Mouse (Mus musculus): Measurements from ENCODE around the gene Hexim2.

Gene Hexim2

DNA sequence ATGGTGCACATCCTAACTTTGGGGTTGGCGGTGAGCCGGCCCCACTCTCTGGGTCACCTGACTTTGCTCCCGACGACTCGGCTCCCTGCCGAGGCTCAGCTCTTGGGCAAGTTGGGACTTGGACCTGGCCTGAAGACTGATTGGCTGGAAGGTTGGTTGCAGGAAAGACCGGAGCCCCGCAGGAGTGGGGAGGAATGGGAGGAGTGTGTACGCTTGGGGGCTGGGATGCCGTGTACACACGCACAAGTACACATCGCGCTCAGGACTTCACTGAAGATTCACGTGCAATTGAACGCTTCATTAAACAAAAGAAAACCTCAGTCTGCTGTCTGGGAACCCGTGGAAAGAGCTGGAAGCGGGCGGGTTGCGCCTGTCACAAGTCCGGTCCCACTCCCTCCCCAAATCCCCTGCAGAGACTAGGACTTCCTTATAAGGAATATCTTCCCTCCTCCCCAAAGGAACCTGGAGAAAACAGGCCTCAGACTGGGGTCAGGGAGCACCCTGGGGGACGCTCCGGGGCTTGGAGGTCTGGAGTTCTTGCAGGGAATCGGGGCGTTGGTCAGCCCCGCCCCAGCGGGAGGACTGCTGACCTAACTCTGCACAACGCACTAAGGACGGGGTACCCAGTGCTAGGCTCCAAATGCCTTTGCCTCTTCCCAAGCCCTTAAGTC is 20.2 kb upstream of the Hexim2 start:
- no peak for DNase-seq (ENCODE audit: low spot score in 2 of 2)

DNA sequence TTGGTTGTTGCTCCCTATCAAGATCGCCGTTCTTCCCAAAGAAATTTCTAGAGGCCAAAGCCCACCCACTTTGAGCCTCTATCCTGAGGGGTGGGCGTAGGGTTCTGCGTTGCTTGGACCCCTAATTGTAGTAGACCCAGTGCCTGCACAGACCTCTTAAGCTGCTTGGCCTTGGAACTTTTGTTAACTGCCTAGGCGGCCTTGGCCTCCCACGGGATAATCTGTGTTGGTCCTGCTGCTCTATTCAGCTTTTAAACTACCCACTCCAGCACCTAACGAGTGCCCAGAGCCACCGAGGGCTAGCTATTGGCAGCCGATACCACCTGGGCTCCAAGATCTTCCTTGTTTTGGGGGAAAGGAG is 19.7 kb upstream of the Hexim2 start:
- DNase-seq (ENCODE audit: low spot score in 2 of 2): no peak

DNA sequence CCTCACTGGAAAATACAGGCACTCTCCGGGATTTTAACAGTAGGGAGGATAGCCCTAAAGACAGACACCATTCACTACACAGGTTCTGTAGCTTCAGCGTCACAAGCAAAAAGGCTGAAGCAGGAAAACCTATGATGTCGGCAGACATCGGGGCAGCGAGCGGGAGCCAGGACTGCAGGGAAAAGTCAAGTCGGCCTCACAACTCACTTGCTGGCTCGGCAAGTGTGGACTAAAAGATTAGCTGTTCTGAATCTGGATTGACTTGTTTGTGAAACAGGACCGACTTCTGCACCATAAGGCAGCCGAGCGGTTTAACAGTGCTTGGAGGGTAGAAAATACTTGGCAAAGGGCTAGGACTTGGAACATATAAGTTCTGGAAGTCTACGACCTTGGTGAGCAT is 19.2 kb upstream of the Hexim2 start:
- no peak for DNase-seq (ENCODE audit: low spot score in 2 of 2)

DNA sequence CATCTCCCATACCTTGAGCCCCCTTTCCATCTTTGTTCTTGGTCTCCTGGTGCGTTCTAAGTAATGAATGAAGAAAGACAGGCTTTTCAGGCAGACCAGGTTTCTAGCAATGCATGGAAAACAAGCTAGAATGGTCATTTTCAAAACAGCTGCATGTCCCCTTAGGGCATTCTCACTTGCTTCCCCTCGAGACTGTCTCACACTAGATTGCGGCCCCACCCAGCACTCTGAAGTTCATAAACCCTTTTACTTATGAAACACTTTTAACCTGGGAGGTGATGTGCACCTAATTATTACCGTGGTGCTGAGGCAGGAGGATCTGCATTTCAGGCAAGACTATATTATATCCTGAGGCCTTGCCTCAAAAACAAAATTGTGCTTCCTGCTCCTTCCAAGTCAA is 18.5 kb upstream of the Hexim2 start:
- no peak for DNase-seq (ENCODE audit: low spot score in 2 of 2)

DNA sequence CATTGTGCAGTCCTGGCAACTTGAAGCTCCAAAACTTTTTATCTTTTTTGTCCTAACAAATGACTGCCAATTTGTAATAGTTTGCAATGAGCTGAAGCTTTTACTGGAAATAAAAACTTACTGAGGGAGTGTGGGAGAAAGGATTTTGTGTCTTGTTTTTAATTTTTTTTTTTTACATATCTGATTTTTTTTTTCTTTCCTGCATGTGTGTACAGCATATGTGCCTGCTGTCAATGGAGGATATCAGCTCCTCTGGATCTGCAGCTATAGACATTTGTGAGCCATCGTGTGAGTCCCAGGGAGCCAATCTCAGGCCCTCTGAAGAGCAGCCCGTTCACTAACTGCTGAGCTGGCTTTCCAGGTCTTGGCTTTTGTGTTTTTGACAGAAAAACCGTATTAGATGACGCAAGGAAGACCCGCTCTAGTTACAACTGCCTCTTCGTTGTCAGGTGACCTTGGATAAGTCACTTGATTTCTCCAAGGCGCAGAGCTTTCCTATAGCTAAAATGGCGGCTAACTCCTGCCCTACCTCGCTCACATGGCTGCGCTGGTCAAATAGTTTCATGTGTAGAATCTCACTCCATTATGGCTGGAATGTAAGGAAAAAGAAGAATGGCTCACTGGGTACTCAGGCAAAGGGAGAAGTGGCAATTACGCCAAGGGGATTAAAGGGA is 17.8 kb upstream of the Hexim2 start:
- no peak for DNase-seq (ENCODE audit: low spot score in 2 of 2)

DNA sequence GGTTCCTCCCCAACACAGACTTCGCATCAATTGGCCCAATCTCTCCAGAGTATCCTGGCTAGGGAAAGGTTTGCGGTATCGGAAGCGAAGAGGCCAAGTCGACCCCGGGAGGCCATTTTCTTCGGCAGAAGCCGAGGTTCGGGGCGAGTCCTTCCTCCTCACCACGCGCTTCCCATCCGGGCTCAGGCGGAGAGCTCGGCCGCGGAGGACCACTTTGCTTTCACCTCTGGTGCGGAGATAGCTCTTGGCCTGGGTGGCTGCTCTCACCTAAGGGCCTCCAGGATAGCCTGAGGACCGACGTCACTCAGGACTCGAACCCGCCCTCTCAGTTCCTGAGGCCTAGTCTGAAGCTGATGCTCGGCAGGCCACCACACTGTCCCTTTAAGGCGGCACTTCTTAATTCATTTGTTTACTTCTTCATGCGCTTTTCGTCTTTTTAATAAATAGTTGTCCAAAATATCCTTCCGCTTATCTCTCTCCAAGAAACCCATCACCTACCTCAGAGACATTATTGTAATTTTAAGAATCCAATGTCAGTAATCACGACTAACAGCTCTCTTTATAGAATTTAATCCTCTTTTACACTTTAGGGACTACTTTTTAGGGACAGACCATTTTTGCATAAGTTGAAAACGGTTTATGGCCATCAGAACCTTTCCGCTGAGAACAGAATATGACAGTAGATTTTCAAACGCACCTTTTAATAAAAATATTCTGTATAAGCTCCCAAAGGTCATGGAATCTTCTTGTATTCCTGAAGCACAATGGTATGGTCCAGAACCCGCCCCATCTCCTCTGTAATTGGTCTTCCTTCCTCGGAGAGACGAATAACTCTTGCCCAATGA is 16.8 kb upstream of the Hexim2 start:
- DNase-seq (ENCODE audit: low spot score in 2 of 2): peak; percentile 54 to 72

DNA sequence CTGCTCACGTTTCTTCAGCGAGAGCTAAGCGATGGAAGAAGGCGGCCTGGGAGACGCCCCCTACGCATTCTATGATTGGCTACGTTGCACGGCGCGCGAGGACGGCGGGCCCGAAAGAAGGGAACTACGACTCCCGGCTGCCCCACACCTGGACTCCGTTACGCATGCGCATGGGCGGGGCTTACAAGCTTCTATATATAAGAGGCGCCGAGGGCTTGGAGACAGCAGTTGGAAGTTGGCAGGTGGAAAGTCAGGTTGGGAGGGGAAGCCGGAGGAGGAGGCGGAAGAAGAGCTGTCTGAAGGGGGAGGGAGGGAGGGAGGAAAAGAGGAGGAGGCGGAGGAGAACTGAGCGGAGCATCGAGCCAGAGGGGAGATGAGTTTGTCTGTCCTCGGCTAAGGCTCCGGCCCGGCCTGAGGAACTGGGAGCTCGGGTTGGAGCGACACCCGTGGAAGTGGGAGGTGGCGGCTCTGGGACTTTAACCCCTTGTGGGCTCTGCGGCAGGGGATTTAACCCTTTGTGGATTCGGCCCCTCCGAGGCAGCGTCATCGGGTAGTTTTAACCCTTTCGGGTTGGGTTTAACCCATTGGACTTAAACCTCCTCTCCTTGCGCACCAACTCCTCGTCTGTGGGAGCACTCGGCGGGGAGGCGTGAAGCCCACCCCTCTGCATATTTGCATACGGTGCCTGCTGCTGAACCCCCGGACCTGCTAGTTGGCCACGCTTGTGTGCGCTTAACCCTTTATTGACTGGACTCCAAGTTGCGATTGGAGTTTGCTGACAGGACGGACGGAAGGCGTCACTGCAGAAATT is 16.0 kb upstream of the Hexim2 start, which contains the start of gene Hexim1:
Gene Hexim1, plus strand, starts transcription at position 224 of the 811 bp plus-strand sequence.
- DNase-seq (ENCODE audit: low spot score in 2 of 2): peak; percentile 98 to 99

DNA sequence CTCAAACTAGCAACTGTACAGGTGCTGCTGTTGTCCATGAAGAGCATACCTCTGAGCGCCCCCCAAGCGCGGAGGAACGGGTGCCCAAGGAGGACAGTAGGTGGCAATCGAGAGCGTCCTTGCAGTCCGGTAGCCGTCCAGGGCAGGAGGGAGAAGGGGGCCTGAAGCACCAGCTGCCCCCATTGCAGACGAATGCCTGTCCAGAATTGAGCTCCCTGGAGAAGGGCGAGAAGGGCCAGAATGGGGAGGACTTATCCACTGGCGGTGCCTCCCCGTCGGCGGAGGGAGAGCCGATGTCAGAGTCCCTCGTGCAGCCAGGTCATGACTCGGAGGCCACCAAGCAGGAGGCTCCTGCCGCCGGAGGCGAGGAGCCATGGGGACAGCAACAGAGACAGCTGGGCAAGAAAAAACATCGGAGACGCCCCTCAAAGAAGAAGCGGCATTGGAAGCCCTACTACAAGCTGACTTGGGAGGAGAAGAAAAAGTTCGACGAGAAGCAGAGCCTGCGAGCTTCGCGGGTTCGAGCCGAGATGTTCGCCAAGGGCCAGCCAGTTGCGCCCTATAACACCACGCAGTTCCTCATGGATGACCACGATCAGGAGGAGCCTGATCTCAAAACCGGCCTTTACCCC is 15.2 kb upstream of the Hexim2 start:
- peak in 1 of 2 experiments; percentile 75 for DNase-seq (ENCODE audit: low spot score in 2 of 2)

DNA sequence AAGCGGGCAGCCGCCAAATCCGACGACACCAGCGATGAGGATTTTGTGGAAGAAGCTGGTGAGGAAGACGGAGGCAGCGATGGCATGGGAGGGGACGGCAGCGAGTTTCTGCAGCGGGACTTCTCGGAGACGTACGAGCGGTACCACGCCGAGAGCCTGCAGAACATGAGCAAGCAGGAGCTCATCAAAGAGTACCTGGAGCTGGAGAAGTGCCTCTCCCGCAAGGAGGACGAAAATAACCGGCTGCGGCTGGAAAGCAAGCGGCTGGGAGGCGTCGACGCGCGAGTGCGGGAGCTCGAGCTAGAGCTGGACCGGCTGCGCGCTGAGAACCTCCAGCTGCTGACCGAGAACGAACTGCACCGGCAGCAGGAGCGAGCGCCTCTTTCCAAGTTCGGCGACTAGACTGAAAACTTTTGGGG is 14.6 kb upstream of the Hexim2 start:
- DNase-seq (ENCODE audit: low spot score in 2 of 2): no peak

DNA sequence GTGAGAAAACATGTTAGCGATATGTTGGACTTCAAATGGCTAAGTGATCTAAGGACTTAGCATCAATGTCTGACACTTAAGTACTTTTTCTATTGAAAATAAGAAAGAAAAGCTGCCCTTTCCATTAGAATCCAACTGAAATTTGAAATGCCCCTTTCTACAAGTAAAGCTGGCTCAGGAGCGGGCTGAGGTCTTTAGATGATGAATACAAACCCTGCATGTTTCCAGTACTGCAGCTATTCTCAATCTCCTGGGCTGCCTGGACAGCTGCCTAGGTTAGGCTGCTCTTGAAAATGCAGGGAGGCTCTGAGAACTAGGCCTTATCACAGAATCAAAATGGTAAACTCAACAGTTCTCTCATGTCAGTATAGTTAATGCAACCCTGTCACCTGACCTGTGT is 13.4 kb upstream of the Hexim2 start:
- no peak for DNase-seq (ENCODE audit: low spot score in 2 of 2)

DNA sequence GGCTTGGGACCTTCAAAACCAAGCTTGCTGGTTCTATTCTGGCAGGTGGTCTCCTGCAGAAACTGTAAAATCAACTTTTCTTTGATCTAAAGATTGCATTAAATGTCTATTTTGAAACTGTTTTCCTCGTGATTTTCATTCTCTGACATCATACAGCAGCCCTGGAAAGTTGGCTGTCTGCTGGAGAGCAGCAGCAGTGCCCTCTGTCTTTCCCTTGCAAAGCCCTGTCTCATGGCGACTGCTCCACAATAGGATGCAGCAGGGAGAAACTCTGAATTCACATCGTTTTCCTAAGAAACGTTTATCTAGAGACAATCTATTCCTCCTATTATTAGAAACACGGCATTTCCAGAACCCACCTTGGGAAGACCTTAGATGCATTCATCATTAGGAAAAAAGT is 12.6 kb upstream of the Hexim2 start:
- no peak for DNase-seq (ENCODE audit: low spot score in 2 of 2)

DNA sequence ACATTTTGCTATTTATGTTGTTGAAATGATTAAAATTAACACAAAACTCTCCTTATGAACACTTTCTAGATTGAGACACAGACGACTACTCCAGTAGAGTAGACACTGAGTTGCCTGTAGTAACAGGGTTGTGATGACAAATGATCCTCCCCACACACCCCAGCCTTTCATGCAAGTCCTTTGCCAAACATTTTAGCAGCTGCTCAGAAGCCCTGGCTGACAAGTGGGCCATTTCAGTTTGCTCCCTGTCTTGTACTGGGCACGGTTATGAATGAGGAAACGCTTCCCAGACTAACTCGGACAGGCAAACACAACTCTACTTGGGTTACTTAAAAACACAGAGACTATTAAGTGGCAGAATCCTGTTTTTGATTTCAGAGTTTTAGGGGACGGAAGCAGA is 11.9 kb upstream of the Hexim2 start:
- no peak for DNase-seq (ENCODE audit: low spot score in 2 of 2)

DNA sequence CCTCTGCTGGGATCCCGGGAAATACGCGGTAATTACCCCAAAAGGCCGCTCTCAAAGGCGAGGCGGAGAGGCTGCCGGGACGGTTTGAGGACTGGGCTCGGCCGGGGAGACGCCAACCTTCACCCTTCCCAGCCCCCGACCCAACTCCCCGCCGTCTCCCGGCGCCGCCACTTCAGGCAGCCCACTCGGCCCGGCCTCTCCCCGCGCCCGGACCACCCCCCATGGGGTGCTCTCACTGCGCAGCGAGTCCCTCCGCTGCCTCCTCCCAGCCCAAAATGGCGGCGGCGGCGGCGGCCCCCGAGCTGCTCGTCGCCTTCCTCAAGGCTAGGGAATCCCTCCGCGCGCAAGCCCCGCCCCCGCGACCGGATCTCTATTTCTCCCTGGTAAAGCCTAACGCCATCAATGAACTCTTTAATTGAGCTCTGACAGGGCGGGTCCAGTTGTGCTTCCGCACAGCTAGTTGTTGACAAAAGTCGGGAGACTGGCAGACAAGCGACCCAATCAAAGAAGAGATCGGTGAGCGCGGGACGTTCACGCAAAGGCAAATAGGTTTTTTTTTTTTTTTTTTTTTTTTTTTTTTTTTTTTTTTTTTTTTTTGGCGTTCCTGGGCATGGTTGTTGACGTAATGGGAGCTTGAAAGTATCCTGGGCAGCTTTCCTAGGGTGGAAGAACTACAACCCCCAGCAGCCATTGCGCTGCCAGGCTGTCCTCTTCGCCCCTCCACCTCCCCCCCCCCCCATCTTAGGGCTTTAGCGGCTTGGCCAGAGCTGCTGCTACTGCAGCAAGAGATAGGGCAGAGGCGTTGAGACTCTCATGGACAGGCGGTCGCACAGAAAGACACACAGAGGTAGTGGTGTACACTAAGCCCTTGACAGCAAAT is 587 bp downstream of the Hexim2 start:
- DNase-seq (ENCODE audit: low spot score in 2 of 2): peak; percentile 100

DNA sequence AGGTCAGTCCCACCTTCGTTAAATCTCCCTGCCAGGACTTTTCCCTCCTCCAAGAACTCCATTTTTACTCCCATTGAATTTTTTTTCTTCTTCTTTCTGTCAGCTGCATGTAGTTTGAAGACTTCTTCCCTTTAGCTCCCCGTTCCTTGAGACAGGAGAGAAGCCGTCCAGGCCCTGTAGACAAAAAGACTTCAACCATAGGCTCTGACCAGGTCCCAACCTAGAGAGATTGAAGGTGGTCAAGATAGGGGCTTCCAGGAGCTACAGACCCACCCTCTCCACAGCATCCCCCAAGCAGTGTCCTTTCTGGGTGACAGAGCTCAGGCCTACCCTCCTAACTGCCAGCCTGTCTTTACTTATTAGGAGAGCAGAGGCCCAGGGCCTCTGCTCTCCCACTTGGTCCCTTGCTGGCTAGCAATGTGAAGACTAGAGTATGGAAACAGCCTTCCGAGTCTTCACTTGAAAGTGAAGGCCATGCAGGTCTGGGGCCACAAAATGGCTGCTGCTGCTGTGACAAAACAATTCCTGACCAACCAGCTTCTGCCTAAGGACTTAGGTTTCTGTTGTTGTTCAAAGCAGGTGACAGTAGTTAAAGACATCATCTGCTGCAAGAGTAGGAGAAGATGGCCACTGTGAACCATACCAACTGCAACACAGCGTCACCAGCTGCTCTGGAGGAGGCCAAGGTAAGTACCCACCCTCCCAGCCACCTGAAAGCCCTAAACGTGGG is 1.4 kb downstream of the Hexim2 start:
- DNase-seq (ENCODE audit: low spot score in 2 of 2): no peak

DNA sequence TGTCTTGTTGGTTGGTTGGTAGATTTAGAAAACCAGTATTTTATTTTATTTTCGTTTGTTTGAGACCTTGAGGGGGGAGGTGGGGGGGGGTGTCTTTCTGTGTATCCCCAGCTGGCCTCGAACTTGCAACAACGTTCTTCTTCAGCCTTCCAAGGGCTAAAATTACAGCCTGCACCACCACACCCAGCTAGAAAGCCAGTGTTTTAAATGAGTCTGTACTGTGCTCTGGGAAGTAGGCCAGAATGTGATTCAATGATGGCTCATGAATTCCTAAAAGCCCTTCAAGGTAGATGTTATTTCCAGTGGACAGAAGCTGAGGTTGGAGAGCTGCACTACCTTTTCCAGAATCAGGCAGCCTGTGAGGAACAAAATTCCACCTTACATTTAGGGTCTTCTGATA is 2.0 kb downstream of the Hexim2 start:
- no peak for DNase-seq (ENCODE audit: low spot score in 2 of 2)

DNA sequence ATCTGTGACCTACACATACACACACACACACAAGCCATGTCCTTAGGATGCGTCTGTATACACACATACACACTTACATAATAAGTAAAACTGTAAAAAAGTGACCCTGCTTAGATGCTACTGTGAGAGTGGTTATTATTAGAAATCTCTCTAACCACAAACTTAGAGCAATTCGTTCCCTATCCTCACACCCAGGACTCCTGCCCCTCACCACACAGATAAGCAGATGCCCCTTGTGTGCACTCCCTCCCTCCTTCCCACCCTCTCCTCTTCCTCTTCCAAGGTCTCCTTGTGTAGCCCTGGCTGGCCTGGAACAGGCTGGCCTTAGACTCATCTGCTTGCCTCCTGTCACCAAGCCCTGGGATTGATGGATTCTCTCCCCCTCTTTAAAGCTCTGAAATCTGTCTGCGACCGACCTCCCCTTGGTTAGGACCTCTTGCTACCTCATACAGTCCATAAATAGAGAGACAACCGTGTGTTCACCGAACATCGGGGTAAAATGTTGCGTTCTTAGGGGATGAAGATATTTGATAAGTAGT is 3.9 kb downstream of the Hexim2 start:
- DNase-seq (ENCODE audit: low spot score in 2 of 2): no peak

DNA sequence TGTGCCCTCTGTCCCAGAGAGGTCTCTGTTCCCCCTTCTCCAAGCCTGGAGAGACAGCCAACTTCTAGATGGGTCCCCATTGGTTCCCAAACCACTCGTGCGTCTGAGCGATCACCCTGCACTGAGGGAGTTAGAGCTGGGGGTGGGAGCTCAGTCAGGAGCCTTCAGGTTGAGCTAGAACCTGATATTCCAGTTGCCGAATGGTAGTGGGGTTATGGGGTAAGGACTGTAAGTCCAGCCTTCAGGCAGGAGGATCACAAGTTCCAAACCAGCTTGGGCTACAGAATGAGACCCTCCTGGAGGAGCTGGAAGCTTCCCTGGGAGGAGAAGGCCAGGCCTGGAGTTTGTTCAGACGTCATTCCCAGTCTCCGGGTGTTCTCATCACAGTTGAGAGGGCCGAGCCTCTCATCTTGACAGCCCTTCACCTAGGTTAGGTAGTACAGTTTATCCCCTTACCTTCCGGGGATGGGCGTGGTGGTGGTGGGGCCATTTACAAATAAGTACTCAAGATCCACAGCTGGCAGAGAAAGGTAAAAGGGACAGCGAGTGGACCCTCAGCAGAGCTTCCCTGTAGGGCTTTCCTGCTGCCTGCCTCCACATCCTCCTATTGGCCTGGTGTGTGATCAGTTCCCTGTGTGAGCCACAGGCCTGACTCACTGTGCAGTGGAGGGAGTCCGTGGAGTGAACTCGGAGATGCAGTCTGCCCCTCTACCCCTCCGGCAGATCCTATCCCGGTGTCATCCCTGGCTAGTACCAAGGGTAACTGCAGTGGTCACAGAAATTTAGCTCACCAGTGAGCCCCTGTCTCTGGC is 7.9 kb downstream of the Hexim2 start:
- DNase-seq (ENCODE audit: low spot score in 2 of 2): no peak

DNA sequence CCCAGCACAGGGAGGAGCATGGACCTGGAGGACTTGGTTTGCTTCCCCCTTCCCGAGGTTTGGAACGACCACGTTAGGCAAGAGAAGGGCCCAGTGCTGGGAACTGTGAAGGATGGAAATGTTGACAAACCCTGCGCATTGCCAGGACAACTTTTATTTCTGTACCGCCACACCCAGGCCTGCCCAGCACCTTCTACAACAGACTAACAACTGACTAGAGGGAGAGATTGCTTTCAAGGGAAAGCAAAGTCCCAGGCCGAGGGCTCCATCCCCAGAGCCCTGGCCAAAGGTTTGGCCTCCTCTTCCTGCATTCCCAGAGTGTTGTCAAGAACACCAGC is 8.5 kb downstream of the Hexim2 start:
- DNase-seq (ENCODE audit: low spot score in 2 of 2): no peak

All from cerebellum, postnatal 4 days (tissue).